Mouse (Mus musculus) frontal cortex, postnatal 10 days (tissue): ENCODE data around the gene Ak8.

Experiments
- DNase-seq, 2 experiments: peaks; one replicate each; pipeline ENCODE4 v3.0.0; 2022; ENCODE audit warnings: low spot score in 2 of 2, mixed read lengths in 1 of 2

Gene Ak8

GRCm38 (mm10) chr2:28730676-28731075, 30.7 kb downstream of the Ak8 start:
- DNase-seq: no peak

DNA sequence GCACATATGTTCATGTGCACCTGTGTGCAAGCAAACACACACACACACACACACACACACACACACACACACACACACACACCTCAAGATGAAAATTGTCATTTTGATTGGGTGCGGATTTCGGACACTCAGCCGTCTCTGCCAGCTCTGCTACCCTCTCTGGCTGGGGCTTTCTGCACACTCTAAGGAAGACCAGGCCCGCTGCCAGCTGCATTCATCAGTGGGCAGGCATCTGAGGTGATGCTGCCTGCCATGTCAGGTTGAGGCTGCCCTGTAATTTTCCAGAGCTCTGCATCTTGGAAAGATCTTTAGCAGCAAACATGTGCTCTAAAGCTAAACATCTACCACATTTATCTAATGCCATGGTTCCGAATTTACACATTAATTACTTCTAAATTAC, 37.1 kb downstream of the Ak8 start:
- DNase-seq: no peak

- no peak for DNase-seq
Observed at GRCm38 (mm10) chr2:28740159-28740558, 40.2 kb downstream of the Ak8 start.

GRCm38 (mm10) chr2:28742701-28743100, 42.7 kb downstream of the Ak8 start:
- DNase-seq: no peak

DNA sequence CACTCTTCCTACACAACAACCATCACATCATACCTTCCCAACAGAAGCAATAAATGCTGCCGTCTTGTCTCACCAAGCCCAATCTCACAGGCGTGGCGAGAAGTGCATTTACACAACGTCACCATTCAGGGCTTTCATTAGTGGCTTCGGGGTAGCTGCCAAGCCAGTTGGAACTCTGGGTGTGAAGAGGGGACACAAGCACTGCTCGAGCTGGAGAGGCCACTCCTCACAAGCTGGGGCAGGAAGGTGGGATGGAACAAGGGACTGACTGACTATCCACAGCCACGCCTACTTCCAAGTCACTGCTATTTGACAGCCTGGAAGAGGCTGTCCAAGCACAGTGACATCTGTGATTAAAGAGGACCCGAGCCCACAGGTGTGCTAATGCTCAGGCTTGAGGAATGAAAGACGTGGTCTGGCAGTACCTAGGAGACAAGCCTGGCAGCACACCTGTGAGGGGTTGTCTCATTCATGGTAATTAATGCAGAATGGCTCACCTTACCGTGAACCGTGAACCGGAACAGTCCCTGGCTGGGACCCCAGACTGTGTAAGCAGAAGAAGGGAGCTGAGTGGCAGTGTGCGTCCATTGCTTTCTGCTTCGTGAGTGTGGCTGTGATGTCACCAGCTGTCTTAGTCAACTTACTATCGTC, 46.8 kb downstream of the Ak8 start:
- no peak for DNase-seq

GRCm38 (mm10) chr2:28747705-28748104, 47.7 kb downstream of the Ak8 start:
- no peak for DNase-seq

- DNase-seq: no peak
Observed at GRCm38 (mm10) chr2:28751186-28751585, 51.2 kb downstream of the Ak8 start.

DNA sequence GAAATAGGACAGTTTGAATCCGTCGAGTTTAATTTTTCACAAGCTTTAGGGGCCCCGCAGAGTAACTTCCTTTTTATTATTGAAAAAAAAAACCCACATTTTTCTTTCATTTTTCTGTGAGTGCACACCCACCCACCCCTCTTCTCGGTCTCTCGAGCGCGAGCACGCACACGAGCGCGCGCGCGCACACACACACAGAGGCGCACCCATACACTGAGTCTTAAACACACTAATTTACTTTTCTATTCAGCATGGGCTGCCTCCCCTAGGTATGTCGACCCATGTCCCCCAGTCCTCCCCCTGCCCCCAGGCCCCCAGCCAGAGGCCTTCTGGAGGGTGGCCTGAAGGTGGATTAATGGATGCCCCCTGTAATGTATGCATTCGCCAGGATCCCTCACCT, 51.7 kb downstream of the Ak8 start:
- DNase-seq: no peak

- no peak for DNase-seq
Observed at GRCm38 (mm10) chr2:28752388-28752787, 52.4 kb downstream of the Ak8 start.

DNA sequence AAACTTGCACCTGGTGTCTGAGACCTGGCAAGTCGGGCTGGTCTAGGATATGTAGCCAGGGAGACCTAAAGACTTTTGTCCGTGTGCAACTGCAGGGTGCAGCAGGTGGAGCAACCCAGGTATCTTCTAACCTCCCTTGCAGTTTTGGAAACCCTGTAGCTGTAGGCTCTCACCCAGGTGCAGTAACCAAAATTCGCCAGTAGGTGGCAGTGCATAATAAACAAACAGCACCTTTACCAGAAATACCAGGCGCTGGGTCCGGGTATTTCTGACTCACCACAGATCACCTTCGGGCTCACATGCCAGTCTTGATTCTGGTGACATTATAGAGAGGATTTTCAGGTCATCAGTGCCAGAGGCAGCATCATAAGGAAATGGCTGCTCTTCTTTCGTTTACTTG, 55.5 kb downstream of the Ak8 start:
- peak; percentile 23 to 78 for DNase-seq

- peak in 1 of 2 experiments; percentile 34 for DNase-seq
Observed at GRCm38 (mm10) chr2:28756201-28756600, 56.2 kb downstream of the Ak8 start.

DNA sequence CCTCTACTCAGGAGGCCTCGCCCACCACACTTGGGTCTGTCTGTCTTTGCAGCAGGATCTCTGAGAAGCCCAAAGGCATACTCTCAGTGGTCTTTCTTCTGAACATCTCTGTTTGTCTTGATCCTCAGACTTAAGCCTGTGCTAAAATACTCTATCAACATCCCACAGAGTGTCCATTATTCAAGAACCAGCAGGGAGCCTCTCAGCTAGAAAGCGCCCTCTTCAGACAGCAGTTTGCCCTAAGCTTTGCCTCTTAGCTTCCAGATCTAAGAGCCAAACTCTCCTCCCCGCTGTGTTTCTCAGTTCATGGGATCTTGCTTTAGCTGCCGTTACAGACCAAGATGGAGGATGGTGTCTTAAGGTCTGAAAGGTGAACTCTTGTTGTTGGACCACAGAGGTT, 59.5 kb downstream of the Ak8 start:
- no peak for DNase-seq

DNA sequence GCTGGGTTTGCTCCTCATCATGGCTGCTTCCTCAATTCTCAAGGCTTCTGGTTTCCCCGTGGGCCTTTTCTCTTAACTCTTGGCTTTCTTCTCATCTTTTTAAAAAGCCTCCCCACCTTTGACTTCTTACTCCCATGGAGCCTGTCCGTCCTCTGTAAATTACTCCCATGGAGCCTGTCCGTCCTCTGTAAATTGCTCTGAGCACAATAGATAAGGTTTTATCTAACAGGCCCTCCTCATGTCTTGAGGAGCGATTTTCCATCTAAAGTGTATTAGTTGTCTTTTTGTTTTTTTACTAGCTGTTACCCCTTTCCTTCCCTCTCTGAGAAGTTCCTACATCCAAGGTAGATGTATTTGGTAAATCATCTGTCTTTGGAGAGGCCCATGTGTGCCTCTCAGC, 66.6 kb downstream of the Ak8 start:
- DNase-seq: no peak

DNA sequence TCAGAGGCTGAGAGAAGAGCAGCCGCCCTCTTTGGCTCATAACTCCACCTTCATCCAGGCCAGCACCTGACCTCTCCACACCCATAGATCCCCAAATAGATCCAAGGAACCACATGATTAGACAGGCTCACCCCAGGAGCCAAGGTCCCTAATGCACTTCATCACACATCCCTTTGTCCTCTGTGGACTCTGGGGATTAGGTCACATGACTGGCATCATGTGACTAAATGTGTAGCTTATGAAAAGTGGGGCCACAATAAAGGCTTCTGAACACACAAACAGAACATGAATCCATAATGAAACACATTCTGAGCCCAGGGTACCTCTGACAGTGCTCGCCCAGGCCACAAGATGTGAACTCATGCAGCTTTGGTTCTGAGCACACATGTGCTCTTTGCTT, 67.1 kb downstream of the Ak8 start:
- no peak for DNase-seq

- no peak for DNase-seq
Observed at GRCm38 (mm10) chr2:28770697-28771096, 70.7 kb downstream of the Ak8 start.

DNA sequence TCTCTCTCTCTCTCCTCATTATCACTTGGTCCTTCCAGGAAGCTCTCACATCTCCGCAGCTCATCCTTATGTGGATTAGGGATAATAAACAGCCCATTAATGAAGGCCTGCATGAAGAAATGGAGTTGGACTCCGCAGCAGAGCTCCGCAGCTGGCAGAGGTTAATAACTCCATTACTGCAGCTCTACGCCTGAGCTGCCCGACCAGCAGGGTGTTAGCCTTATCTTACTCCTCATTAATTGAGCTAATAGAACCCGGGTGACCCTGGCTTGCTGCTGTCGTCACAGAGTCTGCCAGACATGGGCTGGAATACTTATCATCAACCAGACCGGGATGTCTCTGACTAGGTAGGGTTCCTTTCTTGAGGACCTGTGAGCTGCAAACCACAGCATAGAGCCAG, 74.1 kb downstream of the Ak8 start:
- no peak for DNase-seq

GRCm38 (mm10) chr2:28776728-28777127, 76.8 kb downstream of the Ak8 start:
- no peak for DNase-seq

DNA sequence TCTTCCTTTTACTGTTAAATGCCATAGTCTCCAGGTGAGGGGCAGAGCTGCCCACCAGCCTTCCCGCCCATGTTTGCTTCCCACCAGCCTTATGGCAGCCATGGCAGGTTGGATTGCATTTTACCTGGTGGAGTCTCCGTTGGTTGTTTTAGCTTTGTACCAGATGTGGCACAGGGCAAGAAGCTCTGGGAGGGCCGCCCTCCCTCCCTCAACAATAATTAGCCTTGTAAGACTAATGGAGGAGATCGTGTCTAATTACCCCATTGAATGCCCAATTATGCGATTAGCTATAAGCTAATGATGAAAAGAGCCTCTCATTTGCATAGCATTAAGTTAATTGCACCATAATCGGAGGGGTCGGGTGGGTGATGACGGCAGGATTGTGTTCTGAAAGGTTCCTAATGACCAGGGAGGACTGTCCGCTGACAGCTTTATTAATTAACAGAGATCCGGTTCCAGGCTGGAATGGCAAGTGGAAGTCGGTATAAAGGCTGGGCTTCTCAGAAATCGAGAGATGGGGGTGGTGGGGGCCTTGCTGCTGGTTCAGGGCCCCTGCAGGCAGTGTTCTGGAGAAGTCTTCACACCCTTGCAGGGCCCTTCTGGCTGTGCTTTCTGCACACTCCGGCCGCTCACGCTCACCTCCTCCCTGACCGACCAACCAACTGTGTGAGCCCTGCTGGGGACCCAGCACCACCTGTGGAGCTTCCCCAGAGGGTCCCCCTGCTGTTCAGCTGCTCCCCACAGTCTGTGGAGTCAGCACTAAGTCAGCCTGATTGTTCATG, 80.2 kb downstream of the Ak8 start:
- DNase-seq: no peak

DNA sequence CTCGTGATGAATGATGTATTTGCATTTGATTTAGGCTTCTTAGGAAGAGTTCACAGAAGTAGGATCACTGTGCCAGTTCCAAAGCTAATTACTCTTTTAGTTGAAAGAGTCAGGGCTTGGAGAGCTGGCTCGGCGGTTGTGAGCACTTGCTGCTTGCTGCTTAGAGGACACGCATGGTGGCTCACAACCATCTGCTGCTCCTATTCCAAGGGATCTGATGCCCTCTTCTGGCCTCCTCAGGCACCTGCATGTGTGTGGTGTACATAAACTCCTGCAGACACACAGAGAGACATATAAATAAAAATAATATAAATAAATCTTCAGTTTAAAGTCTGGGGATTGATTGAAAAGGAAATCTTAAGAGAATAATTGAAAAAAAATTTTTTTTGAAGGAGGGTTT, 81.3 kb downstream of the Ak8 start:
- no peak for DNase-seq

- DNase-seq: no peak
Observed at GRCm38 (mm10) chr2:28786355-28787066, 86.5 kb downstream of the Ak8 start.

DNA sequence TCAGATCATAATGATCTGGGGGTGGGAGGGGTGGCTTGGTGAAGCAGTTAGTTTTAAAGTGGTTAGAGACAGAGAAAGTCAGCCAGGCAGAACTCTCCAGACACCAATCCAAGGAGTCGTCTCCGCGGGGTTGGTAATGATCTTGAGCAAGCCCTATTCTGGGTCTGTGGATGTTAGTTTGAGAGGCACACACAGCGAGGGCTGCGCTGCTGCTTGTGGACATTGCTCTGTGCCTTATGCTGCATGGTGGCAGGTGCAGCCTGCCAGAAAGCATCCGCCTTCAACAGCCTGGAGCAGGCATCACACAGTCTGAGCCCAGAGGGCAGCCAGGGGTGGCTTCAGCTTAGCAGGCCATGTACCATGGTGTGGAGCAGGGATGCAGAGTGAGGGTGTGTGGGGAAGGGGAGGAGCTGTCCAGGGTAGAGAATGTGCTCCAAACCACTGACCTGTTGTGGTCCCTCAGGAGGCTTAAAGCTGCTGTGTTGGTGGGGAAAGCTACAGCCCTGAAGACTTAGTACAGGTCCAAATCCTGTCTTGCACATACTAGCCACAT, 87.2 kb downstream of the Ak8 start:
- DNase-seq: no peak

- no peak for DNase-seq
Observed at GRCm38 (mm10) chr2:28792931-28793610, 93.1 kb downstream of the Ak8 start.
